Mouse (Mus musculus) ES-E14 (cell line): ENCODE results near the gene Patl1.
"Not testable (repeated sequence)": the region's sequence is repeated elsewhere in the genome, so short reads cannot be mapped to it uniquely, and the experiment has no call there.

ENCODE experiments used
- HCFC1 ChIP-seq: IDR thresholded peaks from 2 replicates; pipeline ENCODE4 v1.6.1; 2012; ENCODE audit warnings: low read length, inconsistent platforms, borderline replicate concordance; ENCODE audit not compliant: insufficient read depth
- ZC3H11A ChIP-seq: IDR thresholded peaks from 2 replicates; pipeline ENCODE4 v1.6.1; 2012; ENCODE audit warnings: low read depth, mild to moderate bottlenecking, inconsistent platforms, low read length, borderline replicate concordance

DNA sequence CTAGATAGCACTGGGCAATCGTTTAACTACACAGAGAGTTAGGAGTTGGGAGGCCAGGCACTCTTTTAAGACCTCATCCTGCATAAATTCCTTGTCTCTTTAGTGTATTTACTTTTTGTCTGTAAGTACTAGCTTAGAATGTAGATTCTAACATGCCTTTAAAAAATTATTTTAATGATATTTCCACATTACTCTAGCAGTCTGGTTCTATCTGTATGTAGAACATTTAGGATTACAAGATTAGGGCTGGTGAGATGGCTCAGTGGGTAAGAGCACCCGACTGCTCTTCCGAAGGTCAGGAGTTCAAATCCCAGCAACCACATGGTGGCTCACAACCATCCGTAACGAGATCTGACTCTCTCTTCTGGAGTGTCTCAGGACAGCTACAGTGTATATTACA, 72.4 kb downstream of the Patl1 start:
- not testable (repeated sequence) for TF ChIP-seq ZC3H11A, HCFC1
